Comparison of ENCODE assay signal across 13 mouse cellular contexts in the genomic region with DNA sequence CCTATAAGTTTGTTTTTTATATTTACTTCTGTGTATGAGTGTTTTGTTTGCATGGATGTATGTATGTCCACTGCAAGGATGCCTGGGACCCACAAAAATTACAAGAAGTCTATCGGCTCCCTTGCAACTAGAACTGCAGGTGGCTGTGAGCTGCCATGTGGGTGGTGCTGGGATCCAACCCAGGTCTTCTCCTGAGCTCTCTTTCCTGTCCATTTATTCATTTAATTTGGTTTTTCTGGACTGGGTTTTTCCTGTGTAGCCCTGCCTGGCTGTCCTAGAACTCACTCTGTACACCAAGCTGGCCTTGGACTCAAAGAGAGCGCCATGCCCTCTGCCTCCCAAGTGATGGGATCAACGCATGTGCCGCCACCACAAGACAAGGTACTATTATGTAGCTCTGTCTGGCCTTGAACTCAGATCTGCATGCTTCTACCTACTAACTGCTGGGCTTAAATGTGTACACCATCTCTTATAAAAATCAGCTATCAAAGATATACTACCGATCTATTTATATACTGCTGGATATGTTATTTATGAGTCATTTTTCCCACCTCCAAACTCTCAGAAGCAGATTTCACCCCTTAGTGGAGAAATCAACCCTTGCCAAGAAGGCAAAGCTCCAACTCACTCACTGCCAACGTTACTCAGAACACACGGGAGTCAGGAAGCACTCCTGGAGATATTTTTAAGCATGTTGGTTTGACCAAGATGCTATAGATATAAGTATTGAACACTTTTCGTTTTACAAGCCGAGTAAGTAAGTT. TPM values are rescaled to one million over a fixed set of nuclear protein-coding genes. Genes with fewer than 3 reads are reported as not detected.
DNase-seq lines count a peak whose midpoint lies in the region; ATAC-seq and TF ChIP-seq lines count a peak whose summit lies in the region.
"Had no signal": no experiment of that assay in that cellular context is flagged by ENCODE, and none has a peak within 500 bp of the region (broad histone marks: within the 10 kb centered on the region; RNA-seq: fewer than 3 reads in every experiment).

No protein-coding gene starts in this region.

- peak; percentile 44 for DNase-seq in layer of hippocampus, adult 11-12 months (ENCODE audit: low spot score)
- DNase-seq in layer of hippocampus, postnatal 25 days (ENCODE audit: extremely low spot score in 1 of 2, low spot score in 1 of 2): no peak
- DNase-seq in brain, embryonic 14.5 days (ENCODE audit: low read depth): peak; percentile 61
- peak; percentile 82 to 86 for DNase-seq in cerebellum, postnatal 14 days
- no peak for DNase-seq in liver, embryonic 14.5 days (ENCODE audit: low read depth in 3 of 3, low spot score in 3 of 3)
- no peak for DNase-seq in urinary bladder, postnatal 10 days (ENCODE audit: low spot score)
- DNase-seq: adrenal gland, postnatal 25 days had no signal

- TF ChIP-seq CTCF in brain, embryonic 14.5 days (IDR thresholded peaks at IDR 0.05; ENCODE audit: borderline replicate concordance, extremely low read depth, insufficient read depth, insufficient read length): no peak
- no peak for TF ChIP-seq CTCF in liver, embryonic 14.5 days (IDR thresholded peaks at IDR 0.05; ENCODE audit: low read depth)

- no peak for TF ChIP-seq EP300 in liver, embryonic 14.5 days (IDR thresholded peaks at IDR 0.05; ENCODE audit: low read depth)

- H3K27ac ChIP-seq in liver, embryonic 14.5 days: no peak overlapping the region
- no peak overlapping the region for H3K27ac ChIP-seq in midbrain, embryonic 13.5 days
- H3K27ac ChIP-seq: embryonic facial prominence, embryonic 12.5 days; limb, embryonic 13.5 days; neural tube, embryonic 15.5 days had no signal

- no peak overlapping the region for H3K4me3 ChIP-seq in liver, embryonic 14.5 days (ENCODE audit: insufficient read depth in 1 of 2, low read depth in 2 of 2, low read length in 2 of 2)
- H3K4me3 ChIP-seq in midbrain, embryonic 13.5 days (replicated peaks): no peak overlapping the region
- H3K4me3 ChIP-seq: embryonic facial prominence, embryonic 12.5 days; limb, embryonic 13.5 days; neural tube, embryonic 15.5 days had no signal

- H3K9ac ChIP-seq in liver, embryonic 14.5 days (replicated peaks): no peak overlapping the region
- H3K9ac ChIP-seq in midbrain, embryonic 13.5 days (replicated peaks): no peak overlapping the region
- H3K9ac ChIP-seq: embryonic facial prominence, embryonic 12.5 days; limb, embryonic 13.5 days; neural tube, embryonic 15.5 days had no signal

- no peak for ATAC-seq in liver, embryonic 14.5 days (ENCODE audit: insufficient read depth)
- ATAC-seq in midbrain, embryonic 13.5 days: no peak
- no peak for ATAC-seq in erythroblast, adult 5-6 weeks (replicated peaks; ENCODE audit: low FRiP score, poor library complexity, severe bottlenecking)
- ATAC-seq: intestine, postnatal 0 days had no signal

- no peaks in the 10 kb centered on the region for H3K36me3 ChIP-seq in liver, embryonic 14.5 days (replicated peaks; ENCODE audit: control insufficient read depth, insufficient read depth, low read depth)
- peaks cover 12% of the 10 kb centered on the region for H3K36me3 ChIP-seq in midbrain, embryonic 13.5 days

- 57% methylated on average over 9 of the region's 9 CpGs for WGBS in liver, embryonic 14.5 days (ENCODE audit: insufficient replicate concordance)
- WGBS in midbrain, embryonic 13.5 days: 90% methylated on average over 9 of the region's 9 CpGs

- no peaks in the 10 kb centered on the region for H3K9me3 ChIP-seq in liver, embryonic 14.5 days (ENCODE audit: control insufficient read depth, low read length)
- H3K9me3 ChIP-seq in midbrain, embryonic 13.5 days: no peaks in the 10 kb centered on the region
- H3K9me3 ChIP-seq: embryonic facial prominence, embryonic 12.5 days; limb, embryonic 13.5 days; neural tube, embryonic 15.5 days had no signal

- no peak for TF ChIP-seq POLR2A in brain, embryonic 14.5 days (IDR thresholded peaks at IDR 0.05; ENCODE audit: borderline replicate concordance, extremely low read depth, insufficient read depth, insufficient read length, poor library complexity, severe bottlenecking)

- peak overlapping the region; percentile 20; the same call in 1 of the 2 replicates for H3K4me2 ChIP-seq in liver, embryonic 14.5 days (ENCODE audit: low read depth)
- no peak overlapping the region for H3K4me2 ChIP-seq in midbrain, embryonic 13.5 days (replicated peaks)
- H3K4me2 ChIP-seq: embryonic facial prominence, embryonic 12.5 days; limb, embryonic 13.5 days; neural tube, embryonic 15.5 days had no signal

- H3K27me3 ChIP-seq in liver, embryonic 14.5 days (ENCODE audit: control insufficient read depth, insufficient read depth, low read length): no peaks in the 10 kb centered on the region
- H3K27me3 ChIP-seq in midbrain, embryonic 13.5 days: no peaks in the 10 kb centered on the region
- H3K27me3 ChIP-seq: embryonic facial prominence, embryonic 12.5 days; limb, embryonic 13.5 days; neural tube, embryonic 15.5 days had no signal

- H3K4me1 ChIP-seq in liver, embryonic 14.5 days (replicated peaks; ENCODE audit: control insufficient read depth in 2 of 2, insufficient read depth in 2 of 2, low read length in 1 of 2): peaks cover 10 to 39% of the 10 kb centered on the region in 2 experiments
- peaks cover 21% of the 10 kb centered on the region for H3K4me1 ChIP-seq in midbrain, embryonic 13.5 days (replicated peaks)

RNA-seq across cellular contexts. Expression of a gene that starts 34.7 kb away (rescaled TPM):
- total RNA-seq in layer of hippocampus, postnatal 25 days (2021): 100 to 1,000 TPM; 188 to 210 TPM
- polyA plus RNA-seq in brain, embryonic 14.5 days (2012; rRNA removed): 124 and 127 TPM in 2 replicates
- polyA plus RNA-seq in liver, embryonic 14.5 days (2012; rRNA removed): 15.7 and 22.4 TPM in 2 replicates
- 26.0 and 30.1 TPM in 2 replicates for polyA plus RNA-seq in liver, embryonic 14.5 days (2014; fragmentation: Nextera tagmentation; extraction: Ambion mirVana)
- 165 and 176 TPM in 2 replicates for polyA plus RNA-seq in midbrain, embryonic 13.5 days (2015; fragmentation: Nextera tagmentation; extraction: Ambion mirVana)
- total RNA-seq in erythroblast, adult 5-6 weeks (2015; ENCODE audit: low replicate concordance): 27.4 and 34.4 TPM in 2 replicates
- 12.0 and 21.9 TPM in 2 replicates for total RNA-seq in erythroblast, adult 5-6 weeks (2017; ENCODE audit: low replicate concordance)

RNA-seq across cellular contexts. Expression of a gene that starts 45.6 kb away (rescaled TPM):
- total RNA-seq in layer of hippocampus, postnatal 25 days (2021): 10 to 100 TPM; 56.2 to 61.6 TPM
- polyA plus RNA-seq in brain, embryonic 14.5 days (2012; rRNA removed): 55.1 and 71.1 TPM in 2 replicates
- polyA plus RNA-seq in liver, embryonic 14.5 days (2012; rRNA removed): 7.4 and 10.5 TPM in 2 replicates
- polyA plus RNA-seq in liver, embryonic 14.5 days (2014; fragmentation: Nextera tagmentation; extraction: Ambion mirVana): 8.5 and 9.4 TPM in 2 replicates
- polyA plus RNA-seq in midbrain, embryonic 13.5 days (2015; fragmentation: Nextera tagmentation; extraction: Ambion mirVana): 32.6 and 35.4 TPM in 2 replicates
- total RNA-seq in erythroblast, adult 5-6 weeks (2015; ENCODE audit: low replicate concordance): 1.7 and 5.0 TPM in 2 replicates
- total RNA-seq in erythroblast, adult 5-6 weeks (2017; ENCODE audit: low replicate concordance): 7.4 and 22.4 TPM in 2 replicates

Comparison
In these comparisons a context has a peak if more than half of its experiments do, and no peak if none do; other contexts are left out.
1. DNase-seq: peak in layer of hippocampus, adult 11-12 months (single experiment), brain, embryonic 14.5 days (single experiment) and cerebellum, postnatal 14 days (2 of 2); none in layer of hippocampus, postnatal 25 days (0 of 2), liver, embryonic 14.5 days (0 of 3) and urinary bladder, postnatal 10 days (single experiment).